Mouse (Mus musculus): ENCODE measurements around the gene Azi2. TPM values are rescaled to one million over a fixed set of nuclear protein-coding genes. Genes with fewer than 3 reads are reported as not detected.

Azi2 gene
- polyA plus RNA-seq, 1 experiment from 2014 or later = 82.5 TPM

- ATAC-seq (ENCODE audit: low FRiP score) = no peak
- Histone ChIP-seq H3K9me3 (ENCODE audit: control insufficient read depth, low read length) (no peaks in the 10 kb centered on the region), H3K27ac (ENCODE audit: low read depth, low read length) (no peak overlapping the region), H3K9ac (ENCODE audit: low read depth, low read length) (no peak overlapping the region), H3K27me3 (ENCODE audit: control insufficient read depth, insufficient read depth, low read length) (no peaks in the 10 kb centered on the region), H3K36me3 (ENCODE audit: control insufficient read depth, insufficient read depth, low read length) (no peaks in the 10 kb centered on the region), H3K4me2 (replicated peaks; ENCODE audit: low read depth, low read length) (no peak overlapping the region), H3K4me3 (ENCODE audit: low read depth, low read length) (no peak overlapping the region), H3K4me1 (replicated peaks; ENCODE audit: control insufficient read depth, insufficient read depth, low read length) (no peaks in the 10 kb centered on the region)
- DNase-seq (ENCODE audit: low spot score) = no peak
- WGBS = 65% methylated on average over 4 of the region's 4 CpGs
These were observed 68.3 kb downstream of the Azi2 start for GRCm38 (mm10) chr9:118108527-118109011.

- no peaks in the 10 kb centered on the region for H3K9me3 ChIP-seq (ENCODE audit: control insufficient read depth, low read length)
- no peaks in the 10 kb centered on the region for H3K36me3 ChIP-seq (ENCODE audit: control insufficient read depth, insufficient read depth, low read length)
- H3K4me3 ChIP-seq (ENCODE audit: low read depth, low read length) = no peak overlapping the region
- no peak for ATAC-seq (ENCODE audit: low FRiP score)
- H3K9ac ChIP-seq (ENCODE audit: low read depth, low read length) = no peak overlapping the region
- WGBS = 87% methylated on average over 7 of the region's 7 CpGs
- no peaks in the 10 kb centered on the region for H3K4me1 ChIP-seq (replicated peaks; ENCODE audit: control insufficient read depth, insufficient read depth, low read length)
- no peak overlapping the region for H3K4me2 ChIP-seq (replicated peaks; ENCODE audit: low read depth, low read length)
- no peaks in the 10 kb centered on the region for H3K27me3 ChIP-seq (ENCODE audit: control insufficient read depth, insufficient read depth, low read length)
- no peak overlapping the region for H3K27ac ChIP-seq (ENCODE audit: low read depth, low read length)
- DNase-seq (ENCODE audit: low spot score) = no peak
These were observed 69.5 kb downstream of the Azi2 start for GRCm38 (mm10) chr9:118109697-118110359.

- Histone ChIP-seq H3K36me3 (ENCODE audit: control insufficient read depth, insufficient read depth, low read length) (no peaks in the 10 kb centered on the region), H3K9ac (ENCODE audit: low read depth, low read length) (no peak overlapping the region)
These were observed 70.0 kb downstream of the Azi2 start for GRCm38 (mm10) chr9:118110360-118110710.

More at GRCm38 (mm10) chr9:118110360-118110710, 70.0 kb downstream of the Azi2 start:
- Histone ChIP-seq H3K4me1 (replicated peaks; ENCODE audit: control insufficient read depth, insufficient read depth, low read length) (no peaks in the 10 kb centered on the region), H3K9me3 (ENCODE audit: control insufficient read depth, low read length) (no peaks in the 10 kb centered on the region), H3K4me2 (replicated peaks; ENCODE audit: low read depth, low read length) (no peak overlapping the region), H3K27ac (ENCODE audit: low read depth, low read length) (no peak overlapping the region), H3K27me3 (ENCODE audit: control insufficient read depth, insufficient read depth, low read length) (no peaks in the 10 kb centered on the region), H3K4me3 (ENCODE audit: low read depth, low read length) (no peak overlapping the region)
- no peak for DNase-seq (ENCODE audit: low spot score)
- WGBS = 84% methylated on average over 2 of the region's 2 CpGs
- no peak for ATAC-seq (ENCODE audit: low FRiP score)

Other genes starting within 250 kb of the Azi2 start
- gene Cmc1, start 109.7 kb downstream of the Azi2 start, polyA plus RNA-seq (2014; fragmentation: Nextera tagmentation; extraction: Ambion mirVana) = 37.9 and 41.4 TPM in 2 replicates

Data from hindbrain, embryonic 11.5 days (tissue).